Mouse (Mus musculus) ES-E14 (cell line): Measurements from ENCODE around the gene Megf9.

ENCODE experiments used
- CHD2 ChIP-seq: IDR thresholded peaks from 2 replicates; pipeline ENCODE4 v1.6.1; 2014; ENCODE audit warnings: mild to moderate bottlenecking, low read depth, low read length, inconsistent platforms
- ZC3H11A ChIP-seq: IDR thresholded peaks from 2 replicates; pipeline ENCODE4 v1.6.1; 2012; ENCODE audit warnings: low read depth, mild to moderate bottlenecking, inconsistent platforms, low read length, borderline replicate concordance
- ZNF384 ChIP-seq: IDR thresholded peaks from 2 replicates; pipeline ENCODE4 v1.6.1; 2012; ENCODE audit warnings: low read depth, low read length, inconsistent platforms

- TF ChIP-seq CHD2 (no peak), ZNF384 (no peak), ZC3H11A (no peak)
Observed at GRCm38 (mm10) chr4:70544390-70544789, 9.6 kb upstream of the Megf9 start.
